Mouse (Mus musculus) kidney, embryonic 14.5 days (tissue): ENCODE results near the gene Yipf6. TPM values are rescaled to one million over a fixed set of nuclear protein-coding genes. Genes with fewer than 3 reads are reported as not detected.
"Not testable (repeated sequence)": the region's sequence is repeated elsewhere in the genome, so short reads cannot be mapped to it uniquely, and the experiment has no call there.

Source experiments
- ATAC-seq: fragments of 200-750 bp; cut with Nextera tagmentation; 2 replicates; pipeline ENCODE4 v1.8.0; 2017; ENCODE audit warnings: moderate number of reproducible peaks, mild to moderate bottlenecking, moderate TSS enrichment, moderate library complexity; ENCODE audit not compliant: low FRiP score, low TSS enrichment
- H3K27ac ChIP-seq: fragments of 300-500 bp; sonication (generic); 2 replicates; pipeline ENCODE4 v1.5.1; 2014; ENCODE audit warnings: low read depth, mild to moderate bottlenecking, low read length, moderate library complexity, mixed read lengths
- H3K27me3 ChIP-seq: fragments of 300-500 bp; sonication (generic); 2 replicates; pipeline ENCODE4 v1.6.1; 2014; ENCODE audit warnings: mild to moderate bottlenecking, low read length; ENCODE audit not compliant: control insufficient read depth, insufficient read depth
- H3K36me3 ChIP-seq: fragments of 300-500 bp; sonication (generic); 2 replicates; pipeline ENCODE4 v1.6.1; 2014; ENCODE audit warnings: low read length, mixed read lengths; ENCODE audit not compliant: control insufficient read depth, insufficient read depth
- H3K4me1 ChIP-seq: fragments of 300-500 bp; sonication (generic); 2 replicates; pipeline ENCODE4 v1.6.1; 2014; ENCODE audit warnings: low read length, mixed read lengths; ENCODE audit not compliant: control insufficient read depth, insufficient read depth
- H3K4me2 ChIP-seq: fragments of 300-500 bp; sonication (generic); replicated peaks from 2 replicates; pipeline ENCODE4 v1.6.1; 2014; ENCODE audit warnings: low read depth, mild to moderate bottlenecking, low read length
- H3K4me3 ChIP-seq: fragments of 300-500 bp; sonication (generic); 2 replicates; pipeline ENCODE4 v1.5.1; 2014; ENCODE audit warnings: mild to moderate bottlenecking, low read length
- H3K9ac ChIP-seq: fragments of 300-500 bp; sonication (generic); 2 replicates; pipeline ENCODE4 v1.6.1; 2014; ENCODE audit warnings: low read depth, mild to moderate bottlenecking, low read length, moderate library complexity
- H3K9me3 ChIP-seq: fragments of 300-500 bp; sonication (generic); 2 replicates; pipeline ENCODE4 v1.6.1; 2016; ENCODE audit warnings: low read length; ENCODE audit not compliant: control insufficient read depth
- WGBS: fragments of 180-500 bp; shearing (Covaris S2); extraction: QIAGEN DNeasy Blood & Tissue Kit; methylation state at CpG from one replicate; pipeline ENCODE4 v1.1.7; 2014; 5-methylcytosine and 5-hydroxymethylcytosine counted together
- polyA plus RNA-seq: library from polyadenylated mRNA; unstranded; fragments of >200 nt; fragmentation: Nextera tagmentation; extraction: Ambion mirVana; gene quantifications from 2 replicates; pipeline ENCODE4 v1.2.1, GENCODE M21; 2014

Gene Yipf6
- polyA plus RNA-seq, 1 experiment from 2014 or later = 24.2 TPM

GRCm38 (mm10) chrX:98937555-98938294, 1.6 kb downstream of the Yipf6 start:
- Histone ChIP-seq H3K9me3 (no peaks in the 10 kb centered on the region), H3K4me3 (peak overlapping the region; percentile 59), H3K9ac (peak overlapping the region; percentile 65), H3K36me3 (peaks cover 5% of the 10 kb centered on the region; the same call in 1 of the 2 replicates), H3K4me2 (peak overlapping the region; percentile 54), H3K27ac (peak overlapping the region; percentile 91), H3K4me1 (peaks cover 5% of the 10 kb centered on the region; the same call in 1 of the 2 replicates), H3K27me3 (no peaks in the 10 kb centered on the region)
- 39% methylated on average over 57 of the region's 57 CpGs for WGBS
- peak; percentile 94 for ATAC-seq

DNA sequence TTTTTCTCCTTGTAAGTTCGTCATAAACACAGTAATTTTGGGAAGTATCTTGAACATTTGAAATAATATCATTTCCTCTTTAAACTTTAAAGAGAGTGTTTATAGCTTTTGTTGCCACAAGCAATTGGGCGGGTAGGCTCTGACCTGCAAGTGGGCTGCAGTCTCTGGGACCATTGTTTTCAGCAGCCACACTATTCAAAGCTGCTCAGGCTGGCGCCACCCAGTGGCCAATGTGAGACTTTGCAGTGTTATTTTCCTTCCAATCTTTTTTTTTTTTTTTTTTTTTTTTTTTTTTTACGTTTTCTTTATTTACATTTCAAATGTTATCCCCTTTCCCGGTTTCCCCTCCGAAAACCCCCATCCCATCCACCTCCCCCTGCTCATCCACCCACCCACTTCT, 17.8 kb downstream of the Yipf6 start:
- Histone ChIP-seq H3K4me2 (no peak overlapping the region), H3K4me3 (no peak overlapping the region), H3K4me1 (no peaks in the 10 kb centered on the region), H3K36me3 (no peaks in the 10 kb centered on the region), H3K27me3 (no peaks in the 10 kb centered on the region; the same call in 1 of the 2 replicates), H3K27ac (no peak overlapping the region), H3K9me3 (no peaks in the 10 kb centered on the region), H3K9ac (no peak overlapping the region)
- no peak for ATAC-seq
- 33% methylated on average over 6 of the region's 6 CpGs for WGBS

- H3K9ac ChIP-seq = no peak overlapping the region
- H3K27me3 ChIP-seq = no peaks in the 10 kb centered on the region
- H3K4me3 ChIP-seq = no peak overlapping the region
- WGBS = 89% methylated on average over 9 of the region's 9 CpGs
- no peaks in the 10 kb centered on the region for H3K4me1 ChIP-seq
- H3K27ac ChIP-seq = no peak overlapping the region
- no peaks in the 10 kb centered on the region for H3K36me3 ChIP-seq
- no peak overlapping the region for H3K4me2 ChIP-seq
- no peaks in the 10 kb centered on the region for H3K9me3 ChIP-seq
- no peak for ATAC-seq
Observed at GRCm38 (mm10) chrX:98958287-98958686, 22.2 kb downstream of the Yipf6 start.

DNA sequence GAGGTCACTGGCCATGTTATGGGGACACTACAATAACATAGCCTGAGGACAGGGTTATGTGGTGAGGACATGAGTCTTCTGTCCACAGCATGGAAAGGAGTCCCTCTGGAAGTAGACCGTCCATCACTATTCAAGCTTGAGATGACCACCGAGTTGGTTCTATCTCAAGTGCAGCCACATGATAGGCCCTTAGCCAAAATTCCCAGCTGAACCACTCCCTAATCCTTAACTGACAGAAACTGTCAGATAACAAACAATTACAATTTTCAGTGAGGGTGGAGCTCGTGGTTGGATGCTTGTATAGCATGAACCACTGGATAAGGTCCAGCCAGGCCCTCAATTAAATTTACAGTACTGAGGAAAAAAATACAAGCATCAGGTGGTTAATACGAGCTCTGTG, 22.9 kb downstream of the Yipf6 start:
- Histone ChIP-seq H3K9ac (no peak overlapping the region), H3K27me3 (no peaks in the 10 kb centered on the region), H3K36me3 (no peaks in the 10 kb centered on the region), H3K4me3 (no peak overlapping the region), H3K4me1 (no peaks in the 10 kb centered on the region), H3K9me3 (no peaks in the 10 kb centered on the region), H3K4me2 (no peak overlapping the region), H3K27ac (no peak overlapping the region)
- WGBS = 73% methylated on average over 4 of the region's 4 CpGs
- ATAC-seq = no peak

DNA sequence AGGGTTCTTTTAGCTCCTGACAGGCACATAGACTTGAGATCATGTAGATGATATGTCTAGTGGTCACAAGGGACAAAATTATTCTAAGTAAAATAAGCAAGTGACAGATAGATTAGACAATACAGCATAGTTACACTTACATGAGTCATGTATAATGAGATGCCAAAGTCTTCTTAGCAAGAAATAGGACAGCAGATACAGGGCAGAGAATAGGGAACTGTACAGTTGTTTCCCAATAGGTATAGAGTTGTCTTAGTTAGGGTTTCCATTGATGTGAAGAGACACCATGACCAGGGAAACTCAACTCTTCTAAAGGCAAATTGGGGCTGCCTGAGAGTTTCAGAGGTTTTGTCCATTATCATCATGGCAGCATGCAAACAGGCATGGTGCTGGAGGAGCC, 27.6 kb downstream of the Yipf6 start:
- Histone ChIP-seq H3K27me3 (no peaks in the 10 kb centered on the region), H3K9ac (no peak overlapping the region), H3K9me3 (no peaks in the 10 kb centered on the region), H3K4me3 (no peak overlapping the region), H3K36me3 (no peaks in the 10 kb centered on the region), H3K4me1 (no peaks in the 10 kb centered on the region), H3K4me2 (no peak overlapping the region), H3K27ac (no peak overlapping the region)
- ATAC-seq = no peak

DNA sequence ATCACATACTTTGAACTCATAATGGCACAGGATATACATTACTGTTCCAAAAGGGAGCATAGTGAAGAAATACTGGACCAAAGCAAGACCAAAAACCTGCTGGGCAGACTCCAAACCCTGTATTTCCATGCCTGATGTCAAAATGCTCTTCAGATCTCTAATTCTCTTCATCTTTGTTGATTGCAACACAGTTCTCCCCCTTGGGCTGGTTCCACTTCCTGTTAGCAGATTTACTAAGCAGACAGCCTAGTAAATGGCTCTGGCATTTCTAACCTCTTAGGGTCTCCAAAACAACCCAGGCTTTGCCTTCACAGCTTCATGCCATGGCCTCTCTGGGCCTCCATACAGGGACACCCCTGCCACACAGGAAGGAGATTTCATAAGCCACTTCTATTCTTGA, 28.4 kb downstream of the Yipf6 start:
- H3K4me1 ChIP-seq = no peaks in the 10 kb centered on the region
- no peak overlapping the region for H3K27ac ChIP-seq
- H3K9me3 ChIP-seq = no peaks in the 10 kb centered on the region
- no peak overlapping the region for H3K9ac ChIP-seq
- no peak for ATAC-seq
- no peaks in the 10 kb centered on the region for H3K36me3 ChIP-seq
- no peak overlapping the region for H3K4me3 ChIP-seq
- H3K27me3 ChIP-seq = no peaks in the 10 kb centered on the region
- no peak overlapping the region for H3K4me2 ChIP-seq

DNA sequence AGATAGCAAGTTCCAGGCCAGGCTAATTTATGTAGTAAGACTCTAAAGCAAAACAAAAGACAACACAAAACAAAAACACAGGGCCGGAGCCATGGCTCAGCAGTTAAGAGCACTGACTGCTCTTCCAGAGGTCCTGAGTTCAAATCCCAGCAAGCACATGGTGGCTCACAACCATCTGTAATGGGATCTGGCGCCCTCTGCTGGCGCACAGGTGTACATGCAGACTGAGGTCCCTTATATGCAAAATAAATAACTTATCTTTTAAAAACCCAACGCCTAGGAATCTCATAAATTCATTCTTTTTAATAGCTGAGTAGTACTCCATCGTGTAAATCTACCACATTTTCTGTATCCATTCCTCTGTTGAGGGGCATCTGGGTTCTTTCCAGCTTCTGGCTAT, 50.5 kb downstream of the Yipf6 start:
- H3K9ac ChIP-seq, H3K36me3 ChIP-seq, H3K4me2 ChIP-seq, H3K4me1 ChIP-seq, H3K4me3 ChIP-seq, H3K27ac ChIP-seq, H3K9me3 ChIP-seq, H3K27me3 ChIP-seq, ATAC-seq: not testable (repeated sequence)
- WGBS = 49% methylated on average over 5 of the region's 5 CpGs

DNA sequence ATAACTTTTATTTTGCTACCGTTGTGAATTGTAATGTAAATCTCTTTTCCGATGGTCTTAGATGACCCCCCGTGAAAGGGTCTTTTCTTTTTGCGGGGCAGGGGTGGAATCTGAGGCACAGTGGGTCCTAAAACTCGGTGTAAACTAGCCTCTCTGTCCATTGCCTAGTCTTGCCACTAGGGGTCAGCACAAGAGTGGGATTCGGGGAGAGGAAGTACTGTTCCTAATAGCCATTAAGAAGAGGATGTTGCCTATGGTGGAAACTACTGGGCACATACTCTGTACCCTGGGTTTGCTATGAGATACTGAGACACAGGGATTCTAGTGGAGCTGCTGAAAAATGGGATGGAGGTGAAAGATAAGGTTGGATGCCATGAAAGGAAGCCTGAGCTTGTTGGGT, 53.5 kb downstream of the Yipf6 start:
- H3K9ac ChIP-seq = no peak overlapping the region
- WGBS = 44% methylated on average over 6 of the region's 6 CpGs
- no peak overlapping the region for H3K4me2 ChIP-seq
- H3K4me3 ChIP-seq = no peak overlapping the region
- H3K27ac ChIP-seq = no peak overlapping the region
- H3K9me3 ChIP-seq = no peaks in the 10 kb centered on the region
- ATAC-seq = peak; percentile 66; the same call in 1 of the 2 replicates
- no peaks in the 10 kb centered on the region for H3K36me3 ChIP-seq
- no peaks in the 10 kb centered on the region for H3K4me1 ChIP-seq
- no peaks in the 10 kb centered on the region for H3K27me3 ChIP-seq
